Mouse (Mus musculus): ENCODE measurements around the gene I830077J02Rik. TPM values are rescaled to one million over a fixed set of nuclear protein-coding genes. Genes with fewer than 3 reads are reported as not detected.
"Not testable (repeated sequence)": the region's sequence is repeated elsewhere in the genome, so short reads cannot be mapped to it uniquely, and the experiment has no call there.

The I830077J02Rik gene
- total RNA-seq, 2 experiments from 2014 or later = 0.28 to 0.64 TPM

- DNase-seq = no peak
Observed at GRCm38 (mm10) chr3:105918355-105918745, 14.1 kb downstream of the I830077J02Rik start.

GRCm38 (mm10) chr3:105917656-105918354 lies 14.7 kb downstream of the I830077J02Rik start:
- DNase-seq = no peak

GRCm38 (mm10) chr3:105916455-105916854 lies 16.0 kb downstream of the I830077J02Rik start:
- DNase-seq = not testable (repeated sequence)

DNA sequence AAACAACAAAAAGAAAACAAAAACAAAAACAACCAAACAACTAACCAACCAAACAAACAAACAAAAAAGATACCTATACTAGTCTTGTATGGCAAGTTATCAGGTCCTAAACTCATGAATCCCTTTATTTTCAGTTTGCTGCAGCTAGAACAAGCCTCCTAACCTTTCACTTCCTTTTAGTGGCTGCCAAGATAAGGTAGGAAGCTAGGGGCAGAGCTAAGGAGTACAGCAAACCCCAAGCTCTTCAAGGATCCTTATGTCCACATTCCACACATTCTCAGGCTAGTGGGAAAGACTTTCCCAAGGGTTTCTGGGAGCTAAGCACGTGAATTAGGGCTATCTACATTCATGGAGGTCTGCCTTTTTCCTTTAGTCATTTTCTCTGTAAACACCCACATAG lies 17.2 kb downstream of the I830077J02Rik start:
- no peak for DNase-seq

DNA sequence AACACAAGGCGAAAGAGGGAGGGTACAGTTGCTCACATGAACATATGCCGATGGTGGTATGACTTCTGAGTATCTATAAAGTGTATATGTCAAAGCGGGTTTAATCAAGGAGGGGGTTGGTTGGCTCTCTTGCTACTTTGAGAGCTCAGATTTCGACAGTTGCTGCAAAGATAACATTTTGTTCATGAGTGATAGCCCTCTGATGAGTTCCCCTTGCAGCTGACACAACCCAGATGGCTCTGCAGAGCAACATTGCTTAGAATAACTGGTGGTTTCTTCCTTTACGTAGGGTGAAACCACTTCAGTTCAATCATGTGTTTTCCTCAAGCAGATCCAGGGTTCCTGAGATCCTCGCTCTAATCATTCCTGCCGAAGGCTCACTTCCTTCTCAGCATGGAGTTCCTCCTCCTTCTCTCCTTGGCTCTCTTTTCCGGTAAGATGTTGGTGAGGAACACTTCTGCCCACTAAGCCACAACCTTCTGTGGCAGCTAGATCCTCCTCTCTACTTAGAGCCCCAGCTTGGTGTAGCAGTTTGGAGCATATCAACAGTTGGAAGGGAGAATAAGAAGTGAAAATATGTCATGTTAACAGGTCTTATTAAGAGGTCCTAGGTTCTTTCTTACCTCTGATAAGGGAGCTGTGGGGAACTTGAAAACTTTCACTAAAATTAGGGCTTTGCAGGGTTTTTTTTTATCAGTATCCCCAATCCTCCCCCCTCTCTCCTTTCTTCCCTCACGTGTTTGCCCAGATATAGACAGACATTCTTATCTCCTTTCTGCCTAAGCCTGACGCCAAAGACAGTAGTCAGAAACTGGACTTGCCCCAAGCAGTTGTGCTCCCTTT lies 18.4 kb downstream of the I830077J02Rik start:
- DNase-seq = no peak

DNA sequence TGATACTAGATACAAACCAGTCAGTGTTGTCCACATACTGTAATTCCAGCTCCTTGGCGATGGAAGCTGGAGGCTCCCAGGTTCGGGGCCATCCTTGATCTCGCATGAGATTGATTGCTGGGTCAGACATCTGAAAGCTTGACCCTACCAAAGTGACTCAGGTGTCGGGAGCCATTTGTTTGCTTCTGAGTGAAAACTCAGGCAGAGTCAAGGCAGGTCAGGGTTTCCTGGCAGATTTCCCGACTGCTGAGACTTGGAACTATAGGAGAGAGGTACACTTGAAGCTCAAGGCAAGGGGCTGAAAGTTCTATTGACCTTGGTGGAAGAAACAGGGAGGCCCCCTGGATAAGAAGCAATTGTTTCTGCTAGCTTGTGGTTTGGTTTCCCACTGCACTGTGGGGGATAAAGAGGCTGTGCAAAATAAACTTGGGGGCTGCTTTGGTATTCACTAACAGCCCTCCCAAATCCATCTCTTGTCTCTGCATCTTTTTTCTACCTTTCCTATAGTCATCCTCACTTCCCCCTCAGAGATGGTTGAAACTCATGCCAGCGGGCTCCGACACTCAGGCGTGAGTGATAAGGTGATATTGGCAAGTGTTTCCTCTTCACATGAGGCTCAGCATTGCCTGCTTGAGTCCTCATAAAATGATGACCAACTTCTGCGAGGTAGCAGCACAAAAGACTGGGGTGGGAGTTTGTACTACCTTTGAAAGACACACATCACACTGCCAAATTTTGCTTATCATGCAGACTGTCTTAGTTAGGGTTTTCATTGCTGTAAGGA lies 20.2 kb downstream of the I830077J02Rik start:
- no peak for DNase-seq

- no peak for DNase-seq
Observed at GRCm38 (mm10) chr3:105910519-105911190, 21.8 kb downstream of the I830077J02Rik start.

- no peak for DNase-seq
Observed at GRCm38 (mm10) chr3:105908976-105909375, 23.5 kb downstream of the I830077J02Rik start.

DNA sequence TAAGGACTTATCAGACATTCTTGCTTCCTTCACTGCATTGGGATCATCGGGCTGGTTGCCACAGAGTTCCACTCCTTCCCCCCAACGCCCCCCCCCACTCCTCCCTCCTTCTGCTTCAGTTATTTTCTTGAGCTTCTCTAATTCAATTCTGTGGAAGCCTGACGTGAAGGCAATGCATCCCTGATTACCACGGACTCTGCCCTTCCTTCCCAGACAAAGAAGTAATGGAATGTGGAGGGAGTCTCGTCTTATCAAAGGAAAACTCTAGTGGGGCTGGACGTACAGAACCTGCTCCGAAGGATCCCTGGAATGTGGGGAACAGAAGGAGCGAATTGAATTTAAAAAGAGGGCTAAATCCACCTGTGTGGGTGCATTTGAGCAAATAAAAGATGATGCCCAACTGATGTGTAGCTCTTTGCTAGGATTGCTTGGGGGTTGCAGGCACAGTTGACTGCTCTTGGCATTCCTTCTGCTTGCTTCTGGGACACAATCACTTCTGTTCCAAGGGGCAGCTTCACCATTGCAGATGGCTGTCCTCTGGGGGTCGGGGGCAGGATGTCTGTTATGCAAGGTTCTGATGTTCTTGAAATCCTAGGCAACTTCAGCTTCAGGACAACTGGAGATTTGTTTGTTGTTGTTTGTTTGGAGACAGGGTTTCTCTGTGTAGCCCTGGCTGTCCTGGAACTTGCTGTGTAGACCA lies 24.4 kb downstream of the I830077J02Rik start:
- no peak for DNase-seq

- no peak for DNase-seq
Observed at GRCm38 (mm10) chr3:105904721-105905120, 27.7 kb downstream of the I830077J02Rik start.

- no peak for DNase-seq
Observed at GRCm38 (mm10) chr3:105904213-105904612, 28.3 kb downstream of the I830077J02Rik start.

GRCm38 (mm10) chr3:105901468-105901867 lies 31.0 kb downstream of the I830077J02Rik start:
- DNase-seq = no peak

DNA sequence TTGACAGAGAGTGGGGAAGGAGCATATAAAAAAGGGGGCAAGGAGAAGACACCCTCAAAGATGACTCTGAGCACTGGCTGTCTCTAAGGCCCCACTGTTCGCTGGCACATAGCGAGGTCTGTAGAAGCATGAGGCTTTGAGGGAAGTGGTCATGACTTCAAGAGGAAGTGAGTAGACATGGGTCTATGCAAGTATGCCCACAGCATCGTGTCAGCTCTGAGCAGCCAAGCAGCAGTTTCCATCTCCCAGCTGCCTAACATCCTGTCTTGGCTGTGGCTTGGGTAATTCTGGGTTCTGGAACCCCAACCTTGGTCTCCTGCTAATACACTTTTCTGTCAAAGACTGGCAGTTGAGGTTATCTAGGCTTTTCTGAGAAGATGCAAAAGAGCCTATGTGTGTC lies 31.7 kb downstream of the I830077J02Rik start:
- DNase-seq = no peak

DNA sequence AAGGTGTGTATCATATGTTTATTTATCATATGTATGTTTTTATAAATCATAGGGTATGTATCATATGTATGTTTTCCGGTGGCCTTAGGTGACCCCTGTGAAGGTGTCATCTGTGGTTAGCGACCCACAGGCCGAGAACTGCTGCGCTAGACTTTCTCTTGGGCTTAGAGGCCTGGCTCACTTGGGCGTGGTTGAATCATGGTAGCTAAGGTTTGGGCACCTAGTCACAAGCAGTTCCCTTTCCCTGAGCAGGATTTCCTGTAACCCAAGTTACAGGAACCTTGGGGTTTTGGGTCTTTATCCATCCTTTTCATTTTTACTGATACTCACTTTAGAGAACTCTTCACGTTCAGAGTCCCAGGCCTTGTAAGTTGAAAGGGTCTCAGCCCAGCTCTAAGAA lies 32.2 kb downstream of the I830077J02Rik start:
- no peak for DNase-seq

DNA sequence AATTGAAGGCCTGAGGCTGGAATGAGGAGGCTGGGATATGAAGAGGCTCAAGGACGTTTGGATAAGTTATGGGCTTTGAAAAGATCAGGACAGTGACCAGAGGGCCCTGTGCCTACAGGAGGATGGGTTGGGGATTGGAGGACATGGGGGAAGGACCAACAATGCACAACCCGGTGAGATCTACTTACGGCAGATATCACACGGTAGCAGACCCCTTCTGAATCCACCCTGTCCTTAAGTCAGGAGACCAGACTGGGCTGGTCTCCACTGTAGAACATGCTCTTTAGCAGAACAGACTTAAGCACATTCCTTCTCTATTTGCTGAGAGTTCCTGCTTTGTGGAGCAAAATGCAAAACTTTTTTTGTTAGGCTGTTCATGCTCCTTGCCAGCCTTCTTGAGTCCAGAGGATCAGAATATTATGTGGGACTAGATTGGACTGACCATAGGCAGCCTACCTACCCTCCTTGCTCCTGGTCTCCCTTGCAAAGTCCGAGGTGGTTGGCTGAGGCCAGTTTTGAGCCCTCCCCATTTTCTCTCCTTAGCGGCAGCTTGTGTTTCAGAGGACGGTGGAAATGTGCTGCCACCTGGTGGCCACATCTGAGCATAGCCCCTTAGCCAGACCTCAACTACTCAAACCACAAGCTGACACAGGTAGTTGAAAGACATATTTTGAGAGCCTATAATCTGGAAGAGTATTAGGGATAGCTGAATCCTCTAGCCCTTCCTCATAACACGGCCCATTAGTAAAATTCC lies 32.9 kb downstream of the I830077J02Rik start:
- DNase-seq = peak; percentile 64

DNA sequence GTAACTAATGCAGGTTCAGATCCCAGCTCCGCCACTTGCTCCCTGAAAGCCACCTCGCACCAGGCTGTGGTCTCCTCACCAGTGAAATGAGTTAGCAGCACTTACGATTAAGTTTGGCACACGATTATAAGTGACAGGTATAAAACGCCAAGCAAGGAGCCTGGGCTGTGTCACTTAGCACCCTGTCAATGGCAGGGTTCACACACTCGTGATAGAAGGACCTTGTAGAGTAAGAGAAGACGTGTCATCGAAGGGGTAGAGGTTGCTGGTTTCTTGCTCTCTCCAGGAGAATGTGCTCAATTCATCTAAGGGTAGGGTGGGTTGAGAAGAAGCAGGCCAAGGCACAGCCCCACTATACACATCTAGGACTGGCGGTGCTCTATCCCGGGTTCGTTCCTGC lies 33.6 kb downstream of the I830077J02Rik start:
- no peak for DNase-seq

DNA sequence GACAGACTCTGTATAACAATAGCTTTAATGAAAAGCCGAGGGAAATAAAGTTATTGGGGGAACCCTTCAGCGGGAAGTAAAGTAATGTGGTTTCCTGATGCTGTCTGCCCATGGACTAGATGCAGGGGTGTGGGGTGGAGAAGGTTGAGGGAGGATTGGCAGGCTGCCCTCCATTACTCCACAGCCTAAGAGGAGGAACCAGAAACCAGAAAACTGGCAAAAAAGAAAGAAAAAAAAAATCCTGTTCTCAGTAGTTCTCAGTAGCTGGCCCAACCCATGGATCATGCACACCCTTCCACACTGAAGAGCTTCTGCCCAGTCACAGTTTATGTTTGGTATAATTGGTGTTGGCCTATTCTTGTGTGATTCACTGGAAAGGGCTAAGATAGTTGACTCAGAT lies 34.1 kb downstream of the I830077J02Rik start:
- peak; percentile 64 for DNase-seq

DNA sequence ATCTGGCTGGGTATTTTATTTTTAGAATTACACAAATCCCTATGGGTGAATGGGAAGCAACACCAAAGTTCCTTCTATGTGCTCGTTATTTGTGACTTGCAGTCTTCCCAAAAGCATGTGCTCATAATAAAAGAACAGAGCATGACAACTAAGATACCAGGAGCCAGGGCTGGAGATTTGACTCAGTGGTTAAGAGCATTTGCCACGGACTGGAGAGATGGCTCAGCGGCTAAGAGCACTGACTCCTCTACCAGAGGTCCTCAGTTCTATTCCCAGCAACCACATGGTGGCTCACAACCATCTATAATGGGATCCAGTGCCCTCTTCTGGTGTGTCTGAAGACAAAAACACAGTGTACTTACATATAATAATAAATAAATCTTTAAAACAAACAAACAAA lies 35.7 kb downstream of the I830077J02Rik start:
- no peak for DNase-seq

DNA sequence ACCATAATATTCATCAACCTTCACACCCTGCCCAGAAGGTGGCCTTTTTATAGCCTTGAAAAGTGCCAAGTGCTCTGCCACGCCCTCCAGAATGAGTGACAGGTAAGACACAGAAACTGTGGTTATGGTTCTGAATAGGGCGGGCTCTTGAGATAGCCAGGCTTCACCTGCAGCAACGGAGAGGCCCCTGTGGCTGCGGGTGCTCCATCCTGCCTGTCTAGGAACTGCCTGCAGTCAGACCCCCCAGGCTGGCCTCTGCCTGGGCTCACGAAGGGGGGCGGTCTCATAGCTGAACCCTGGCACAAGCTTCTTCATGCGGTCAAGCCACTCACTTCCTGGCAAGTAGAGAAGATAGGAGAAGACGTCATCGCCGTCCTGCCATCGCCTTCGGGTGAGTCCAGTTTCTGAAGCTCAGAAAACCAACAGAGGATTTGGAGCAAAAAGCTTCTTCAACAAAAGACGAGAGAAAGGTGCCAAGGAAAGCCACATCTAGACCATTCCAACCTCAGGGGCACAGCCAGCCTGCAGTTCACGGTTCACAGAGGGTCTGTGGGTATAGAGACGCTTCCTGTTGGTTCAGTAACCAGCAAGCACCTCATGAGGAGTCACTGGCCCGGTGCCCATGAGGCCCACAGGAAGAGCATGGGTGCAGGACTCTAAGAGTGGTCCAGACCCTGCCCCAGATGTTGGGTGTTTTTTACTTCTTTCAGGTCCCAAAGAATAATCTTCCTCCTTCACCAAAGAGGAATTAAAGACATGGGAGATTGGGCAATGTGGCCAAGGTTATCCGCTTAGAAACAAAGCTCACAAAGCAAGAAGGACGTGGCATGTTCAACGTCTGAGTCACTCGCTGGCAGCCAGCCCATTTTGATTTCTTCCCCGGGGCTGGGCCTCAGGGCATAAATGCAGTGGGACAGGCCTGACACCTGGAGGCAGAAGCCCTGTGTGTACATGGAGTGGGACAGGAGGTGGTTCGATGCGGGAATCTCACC lies 37.6 kb downstream of the I830077J02Rik start:
- DNase-seq = peak; percentile 77
